Mouse (Mus musculus): ENCODE measurements around the gene Otop3. TPM values are rescaled to one million over a fixed set of nuclear protein-coding genes. Genes with fewer than 3 reads are reported as not detected.
A peak's percentile ranks its signal among the peaks of the same experiment; 100 is the strongest.

Otop3 gene
- polyA plus RNA-seq, 1 experiment from 2014 or later, result not detected

DNA sequence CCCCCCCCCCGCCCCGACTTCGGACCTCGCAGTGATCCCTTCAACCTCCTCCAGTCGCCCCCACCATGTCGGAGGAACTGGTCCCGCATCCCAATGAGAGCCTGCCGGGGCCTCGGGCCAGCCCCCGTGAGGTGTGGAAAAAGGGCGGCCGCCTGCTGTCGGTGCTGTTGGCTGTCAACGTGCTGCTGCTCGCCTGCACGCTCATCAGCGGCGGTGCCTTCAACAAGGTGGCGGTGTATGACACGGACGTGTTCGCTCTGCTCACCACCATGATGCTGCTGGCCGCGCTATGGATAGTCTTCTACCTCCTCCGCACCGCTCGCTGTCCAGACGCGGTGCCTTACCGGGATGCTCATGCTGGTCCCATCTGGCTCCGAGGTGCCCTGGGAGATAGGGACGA lies 11.2 kb upstream of the Otop3 start:
- no peak for TF ChIP-seq EP300 (IDR thresholded peaks at IDR 0.05)
- WGBS, result 15% methylated on average over 30 of the region's 32 CpGs
- Histone ChIP-seq H3K36me3 (ENCODE audit: insufficient read depth, low read length) (no peaks in the 10 kb centered on the region), H3K9me3 (ENCODE audit: low read length) (no peaks in the 10 kb centered on the region), H3K4me2 (replicated peaks; ENCODE audit: low read depth, low read length) (no peak overlapping the region), H3K27me3 (replicated peaks; ENCODE audit: insufficient read depth, low read length) (peaks cover 54% of the 10 kb centered on the region), H3K4me3 (ENCODE audit: low read depth, low read length) (no peak overlapping the region), H3K9ac (replicated peaks; ENCODE audit: low read depth) (no peak overlapping the region), H3K4me1 (ENCODE audit: insufficient read depth, low read depth, low read length) (no peaks in the 10 kb centered on the region), H3K27ac (ENCODE audit: low read length) (no peak overlapping the region)
- ATAC-seq (no peak), DNase-seq (ENCODE audit: low spot score) (no peak)

DNA sequence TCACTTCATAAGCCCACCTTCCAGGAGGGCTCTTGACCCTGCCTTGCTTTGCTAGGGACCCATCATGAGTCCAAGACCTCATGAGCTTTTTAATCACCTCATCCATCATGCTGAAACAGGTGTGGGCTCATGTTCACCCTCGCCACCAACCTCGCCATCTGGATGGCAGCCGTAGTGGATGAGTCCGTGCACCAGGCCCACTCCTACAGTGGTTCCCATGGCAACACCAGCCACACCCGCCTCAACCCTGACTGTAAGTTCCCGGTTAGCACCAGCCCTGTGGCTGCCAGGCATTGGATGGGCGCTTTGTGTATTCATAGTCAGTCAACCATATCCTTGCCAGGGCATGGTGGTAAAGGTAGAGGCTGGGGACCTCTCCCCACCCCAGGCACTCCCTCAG lies 7.8 kb upstream of the Otop3 start:
- H3K27ac ChIP-seq (ENCODE audit: low read length), result no peak overlapping the region

DNA sequence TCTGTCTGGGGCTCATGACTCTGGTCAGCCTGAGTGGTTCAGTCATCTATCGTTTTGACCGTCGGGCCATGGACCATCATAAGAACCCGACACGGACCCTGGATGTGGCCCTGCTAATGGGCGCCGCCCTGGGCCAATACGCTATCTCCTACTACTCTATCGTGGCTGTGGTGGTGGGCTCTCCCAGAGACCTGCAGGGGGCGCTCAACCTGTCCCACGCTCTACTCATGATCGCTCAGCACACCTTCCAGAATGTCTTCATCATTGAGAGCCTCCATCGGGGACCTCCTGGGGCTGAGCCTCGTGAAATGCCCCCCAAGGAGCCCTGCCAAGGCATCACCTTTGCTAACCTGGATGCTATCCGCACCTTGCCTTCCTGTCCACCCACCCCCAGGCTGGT lies 5.2 kb upstream of the Otop3 start:
- H3K27me3 ChIP-seq (replicated peaks; ENCODE audit: insufficient read depth, low read length), result peaks cover 21% of the 10 kb centered on the region
- DNase-seq (ENCODE audit: low spot score), result no peak

More for the DNA sequence above, 7.8 kb upstream of the Otop3 start:
- H3K9ac ChIP-seq (replicated peaks; ENCODE audit: low read depth), result no peak overlapping the region
- ATAC-seq, result no peak
- peaks cover 31% of the 10 kb centered on the region for H3K27me3 ChIP-seq (replicated peaks; ENCODE audit: insufficient read depth, low read length)
- no peak overlapping the region for H3K4me2 ChIP-seq (replicated peaks; ENCODE audit: low read depth, low read length)
- H3K9me3 ChIP-seq (ENCODE audit: low read length), result no peaks in the 10 kb centered on the region
- DNase-seq (ENCODE audit: low spot score), result no peak
- no peaks in the 10 kb centered on the region for H3K36me3 ChIP-seq (ENCODE audit: insufficient read depth, low read length)
- H3K4me1 ChIP-seq (ENCODE audit: insufficient read depth, low read depth, low read length), result no peaks in the 10 kb centered on the region
- H3K4me3 ChIP-seq (ENCODE audit: low read depth, low read length), result no peak overlapping the region
- WGBS, result 44% methylated on average over 7 of the region's 7 CpGs
- TF ChIP-seq EP300 (IDR thresholded peaks at IDR 0.05), result no peak
- TF ChIP-seq CTCF (IDR thresholded peaks at IDR 0.05), result no peak

DNA sequence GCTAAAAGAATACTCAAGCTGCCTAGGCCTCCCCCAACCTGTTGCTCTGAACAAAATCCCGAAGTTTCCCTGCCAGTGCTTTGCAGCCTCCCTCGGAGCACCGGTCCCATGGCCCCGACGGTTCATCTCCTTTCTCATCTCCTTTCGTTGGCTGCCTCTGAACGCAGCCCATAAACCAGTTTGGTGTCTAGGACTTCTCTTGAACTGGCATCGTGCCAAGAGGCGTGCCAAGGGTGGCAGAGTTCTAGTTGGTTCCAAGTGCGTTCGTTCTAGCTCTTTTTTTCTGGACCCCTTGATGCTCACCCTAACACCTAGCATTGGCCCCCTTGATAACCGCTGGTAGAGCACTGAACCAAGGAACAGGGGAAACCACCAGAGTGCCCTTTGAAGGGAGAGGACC lies 692 bp downstream of the Otop3 start:
- H3K4me1 ChIP-seq (ENCODE audit: insufficient read depth, low read depth, low read length), result no peaks in the 10 kb centered on the region
- H3K4me2 ChIP-seq (replicated peaks; ENCODE audit: low read depth, low read length), result no peak overlapping the region
- H3K27ac ChIP-seq (ENCODE audit: low read length), result no peak overlapping the region
- no peak overlapping the region for H3K4me3 ChIP-seq (ENCODE audit: low read depth, low read length)
- TF ChIP-seq EP300 (IDR thresholded peaks at IDR 0.05) (no peak), CTCF (IDR thresholded peaks at IDR 0.05) (no peak)
- no peak overlapping the region for H3K9ac ChIP-seq (replicated peaks; ENCODE audit: low read depth)
- ATAC-seq (no peak), DNase-seq (ENCODE audit: low spot score) (no peak)
- no peaks in the 10 kb centered on the region for H3K9me3 ChIP-seq (ENCODE audit: low read length)
- 43% methylated on average over 12 of the region's 12 CpGs for WGBS
- H3K36me3 ChIP-seq (ENCODE audit: insufficient read depth, low read length), result no peaks in the 10 kb centered on the region
- H3K27me3 ChIP-seq (replicated peaks; ENCODE audit: insufficient read depth, low read length), result peaks cover 22% of the 10 kb centered on the region; the same call in 1 of the 2 replicates

More for the DNA sequence above, 5.2 kb upstream of the Otop3 start:
- no peaks in the 10 kb centered on the region for H3K9me3 ChIP-seq (ENCODE audit: low read length)
- no peak overlapping the region for H3K4me3 ChIP-seq (ENCODE audit: low read depth, low read length)
- H3K27ac ChIP-seq (ENCODE audit: low read length), result no peak overlapping the region
- 62% methylated on average over 15 of the region's 15 CpGs for WGBS
- TF ChIP-seq EP300 (IDR thresholded peaks at IDR 0.05) (no peak), CTCF (IDR thresholded peaks at IDR 0.05) (peak; percentile 29)
- H3K36me3 ChIP-seq (ENCODE audit: insufficient read depth, low read length), result no peaks in the 10 kb centered on the region
- no peak for ATAC-seq
- no peak overlapping the region for H3K4me2 ChIP-seq (replicated peaks; ENCODE audit: low read depth, low read length)
- no peak overlapping the region for H3K9ac ChIP-seq (replicated peaks; ENCODE audit: low read depth)
- no peaks in the 10 kb centered on the region for H3K4me1 ChIP-seq (ENCODE audit: insufficient read depth, low read depth, low read length)

DNA sequence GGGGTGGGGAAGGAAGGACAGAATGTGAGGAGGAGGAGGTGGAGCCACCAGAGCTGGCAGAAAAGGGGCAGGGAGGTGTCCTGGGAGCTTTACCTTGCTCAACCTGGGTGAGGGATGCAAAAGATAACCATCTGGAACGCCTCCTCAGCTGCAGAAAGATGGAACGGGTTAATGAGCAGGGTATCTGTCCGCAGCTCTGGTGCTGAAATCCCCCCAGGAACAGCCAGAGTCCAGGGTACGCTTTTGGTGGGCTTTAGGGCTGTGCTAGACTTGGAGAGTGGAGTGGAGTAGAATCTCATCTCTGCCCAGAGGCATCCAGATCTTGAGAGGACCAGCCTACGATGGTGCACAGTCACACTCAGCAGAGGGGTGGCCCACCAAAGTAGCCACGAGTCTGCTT lies 1.6 kb downstream of the Otop3 start:
- TF ChIP-seq CTCF (IDR thresholded peaks at IDR 0.05), result no peak
- Histone ChIP-seq H3K9me3 (ENCODE audit: low read length) (no peaks in the 10 kb centered on the region), H3K27ac (ENCODE audit: low read length) (no peak overlapping the region), H3K27me3 (replicated peaks; ENCODE audit: insufficient read depth, low read length) (peaks cover 20% of the 10 kb centered on the region; the same call in 1 of the 2 replicates), H3K36me3 (ENCODE audit: insufficient read depth, low read length) (no peaks in the 10 kb centered on the region), H3K9ac (replicated peaks; ENCODE audit: low read depth) (no peak overlapping the region), H3K4me3 (ENCODE audit: low read depth, low read length) (no peak overlapping the region), H3K4me2 (replicated peaks; ENCODE audit: low read depth, low read length) (no peak overlapping the region), H3K4me1 (ENCODE audit: insufficient read depth, low read depth, low read length) (no peaks in the 10 kb centered on the region)
- 17% methylated on average over 6 of the region's 6 CpGs for WGBS
- ATAC-seq (no peak), DNase-seq (ENCODE audit: low spot score) (no peak)

DNA sequence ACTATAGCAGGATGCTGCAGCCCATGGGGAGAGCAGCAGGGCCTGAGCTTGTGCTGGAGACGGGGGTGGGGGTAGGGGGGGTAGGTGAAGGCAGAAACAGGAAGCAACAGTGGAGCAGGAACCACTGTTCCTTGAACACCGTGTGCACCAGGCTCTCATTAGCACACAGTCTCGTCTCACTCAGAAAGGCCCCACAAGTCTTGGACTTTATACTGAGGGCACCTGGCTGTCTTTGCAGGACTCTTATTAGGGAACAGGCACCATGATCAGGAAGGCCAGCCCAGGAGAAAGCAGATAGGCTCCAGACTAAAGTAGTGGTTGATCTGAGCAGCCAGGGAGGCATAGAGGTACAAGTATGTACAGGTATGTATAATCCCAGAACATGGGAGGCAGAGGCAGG lies 2.8 kb downstream of the Otop3 start:
- no peak overlapping the region for H3K27ac ChIP-seq (ENCODE audit: low read length)
- no peaks in the 10 kb centered on the region for H3K36me3 ChIP-seq (ENCODE audit: insufficient read depth, low read length)
- WGBS, result 34% methylated on average over 3 of the region's 3 CpGs
- H3K9ac ChIP-seq (replicated peaks; ENCODE audit: low read depth), result no peak overlapping the region
- H3K4me1 ChIP-seq (ENCODE audit: insufficient read depth, low read depth, low read length), result no peaks in the 10 kb centered on the region
- peaks cover 18% of the 10 kb centered on the region; the same call in 1 of the 2 replicates for H3K27me3 ChIP-seq (replicated peaks; ENCODE audit: insufficient read depth, low read length)
- TF ChIP-seq CTCF (IDR thresholded peaks at IDR 0.05), result no peak
- no peak for TF ChIP-seq EP300 (IDR thresholded peaks at IDR 0.05)
- H3K4me3 ChIP-seq (ENCODE audit: low read depth, low read length), result no peak overlapping the region
- H3K4me2 ChIP-seq (replicated peaks; ENCODE audit: low read depth, low read length), result no peak overlapping the region
- ATAC-seq, result no peak
- DNase-seq (ENCODE audit: low spot score), result no peak
- no peaks in the 10 kb centered on the region for H3K9me3 ChIP-seq (ENCODE audit: low read length)

DNA sequence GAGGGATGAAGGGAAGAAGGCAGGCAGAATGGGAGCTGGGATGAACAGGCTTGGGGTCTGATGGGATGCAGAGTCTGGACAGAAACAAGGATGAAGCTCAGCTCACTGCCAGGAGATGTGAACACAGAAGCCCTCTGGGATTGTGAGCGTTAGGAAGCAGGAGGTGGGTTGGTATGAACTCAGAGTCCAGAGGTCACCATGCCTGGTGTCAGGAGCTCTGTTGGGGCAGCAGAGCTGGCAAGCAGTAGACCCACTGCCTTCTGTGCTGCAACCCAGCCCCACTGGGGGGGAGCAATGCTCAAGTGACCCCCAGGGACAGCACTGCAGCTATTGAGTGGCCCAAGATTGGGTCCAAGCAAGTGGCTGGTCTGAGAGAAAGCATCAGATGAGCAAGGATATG lies 3.3 kb downstream of the Otop3 start:
- DNase-seq (ENCODE audit: low spot score) (no peak), ATAC-seq (no peak)
- no peaks in the 10 kb centered on the region for H3K9me3 ChIP-seq (ENCODE audit: low read length)
- H3K4me3 ChIP-seq (ENCODE audit: low read depth, low read length), result no peak overlapping the region
- H3K4me2 ChIP-seq (replicated peaks; ENCODE audit: low read depth, low read length), result no peak overlapping the region
- H3K36me3 ChIP-seq (ENCODE audit: insufficient read depth, low read length), result no peaks in the 10 kb centered on the region
- whole genome bisulfite sequencing, result 56% methylated on average over 1 of the region's 1 CpGs
- H3K9ac ChIP-seq (replicated peaks; ENCODE audit: low read depth), result no peak overlapping the region
- no peaks in the 10 kb centered on the region for H3K4me1 ChIP-seq (ENCODE audit: insufficient read depth, low read depth, low read length)
- H3K27me3 ChIP-seq (replicated peaks; ENCODE audit: insufficient read depth, low read length), result peaks cover 15% of the 10 kb centered on the region; the same call in 1 of the 2 replicates
- no peak overlapping the region for H3K27ac ChIP-seq (ENCODE audit: low read length)
- no peak for TF ChIP-seq CTCF (IDR thresholded peaks at IDR 0.05)
- no peak for TF ChIP-seq EP300 (IDR thresholded peaks at IDR 0.05)

Data from lung, postnatal 0 days (tissue).